Mouse (Mus musculus) lung, adult 2 months (tissue): ENCODE measurements at regions not wholly inside any gene's neighbourhood (a gene's known extent, or its start where the extent isn't known, plus 50 kb on each side); places are given as distances from the start of the nearest gene placed in this dataset.

ENCODE experiments used
- DNase-seq: peaks from one replicate; pipeline ENCODE4 v3.0.0; 2022
- H3K4me1 ChIP-seq: fragments of 200-500 bp; 2 replicates; pipeline ENCODE4 v1.6.1; 2011; ENCODE audit warnings: low read length; ENCODE audit not compliant: control insufficient read depth, insufficient read depth
- H3K4me3 ChIP-seq: fragments of 200-500 bp; replicated peaks from 2 replicates; pipeline ENCODE3; 2011; ENCODE audit warnings: low read depth, mild to moderate bottlenecking, control low read depth, low read length; ENCODE audit errors: extremely low read depth
- CTCF ChIP-seq: fragments of 200-500 bp; IDR thresholded peaks from 2 replicates; pipeline ENCODE4 v1.5.1; 2011; ENCODE audit warnings: mild to moderate bottlenecking, low read length, control low read depth; ENCODE audit not compliant: insufficient read depth
- POLR2A ChIP-seq: fragments of 200-500 bp; IDR thresholded peaks from 2 replicates; pipeline ENCODE4 v1.6.1; 2011; ENCODE audit warnings: low read depth, mild to moderate bottlenecking, control low read depth, low read length, borderline replicate concordance; ENCODE audit errors: extremely low read depth
- WGBS: fragments of 180-500 bp; shearing (Covaris S2); methylation state at CpG from one replicate; pipeline ENCODE4 v1.1.7; 2018; 5-methylcytosine and 5-hydroxymethylcytosine counted together

DNA sequence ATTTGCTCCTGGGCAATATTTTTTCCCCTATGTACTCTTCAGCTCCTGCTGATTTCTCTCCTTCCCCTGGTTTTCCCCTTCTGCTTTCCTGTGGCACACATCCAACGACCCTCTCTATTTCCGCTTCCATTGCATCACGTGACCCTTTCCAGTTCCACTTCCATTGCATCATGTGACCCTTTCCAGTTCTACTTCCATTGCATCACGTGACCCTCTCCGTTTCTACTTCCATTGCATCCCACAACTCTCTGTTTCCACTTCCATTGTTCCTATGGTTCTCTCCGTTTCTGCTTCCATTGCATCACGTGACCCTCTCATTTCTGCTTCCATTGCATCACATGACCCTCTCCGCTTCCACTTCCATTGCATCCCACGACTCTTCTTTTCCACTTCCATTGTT is 199.5 kb upstream of the Wdfy3 start:
- DNase-seq: no peak
- 84% methylated on average over 9 of the region's 9 CpGs for WGBS
- no peaks in the 10 kb centered on the region for H3K4me1 ChIP-seq
- no peak overlapping the region for H3K4me3 ChIP-seq
- TF ChIP-seq CTCF (no peak), POLR2A (no peak)

DNA sequence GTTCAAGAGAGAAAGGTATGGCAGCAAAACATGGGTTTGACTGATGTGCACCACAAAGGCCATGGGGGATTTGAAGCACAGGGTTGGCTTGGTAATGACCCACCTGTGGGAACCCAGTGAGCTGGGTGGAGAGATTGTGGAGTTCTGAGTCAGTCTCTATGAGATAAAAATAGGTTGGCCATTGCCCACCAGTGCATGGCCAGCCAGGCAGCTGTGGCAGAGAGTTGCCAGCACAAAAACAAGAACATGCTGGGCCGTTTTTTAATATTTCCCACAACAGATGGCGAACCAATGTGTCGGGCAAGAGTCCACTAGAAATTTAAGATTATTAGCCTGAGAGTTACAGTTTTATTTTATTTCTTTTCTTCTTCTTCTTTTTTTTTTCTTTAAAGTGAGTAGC is 205.6 kb upstream of the Arhgap24 start:
- 87% methylated on average over 3 of the region's 3 CpGs for WGBS
- DNase-seq: no peak
- TF ChIP-seq POLR2A (no peak), CTCF (no peak)
- Histone ChIP-seq H3K4me1 (no peaks in the 10 kb centered on the region), H3K4me3 (no peak overlapping the region)

DNA sequence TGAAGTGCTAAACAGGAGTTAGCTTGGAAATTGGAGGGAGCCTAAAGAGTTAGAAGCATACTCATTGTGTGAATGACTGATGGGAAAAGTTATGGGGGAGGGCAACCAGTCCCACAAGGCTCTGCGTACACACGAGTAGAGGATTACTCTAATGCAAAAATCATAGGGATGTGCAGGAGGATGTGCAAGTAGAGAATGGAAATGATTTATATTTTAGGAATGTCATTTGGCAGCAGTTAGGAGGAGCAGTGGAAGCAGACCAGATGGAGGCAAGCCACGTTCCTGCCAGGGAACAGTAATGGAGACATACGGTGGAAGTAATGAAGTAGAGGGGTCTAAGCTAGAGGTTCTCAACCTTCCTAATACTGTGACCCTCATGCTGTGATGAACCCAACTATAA is 194.1 kb upstream of the Arhgap24 start:
- Histone ChIP-seq H3K4me1 (no peaks in the 10 kb centered on the region), H3K4me3 (no peak overlapping the region)
- no peak for TF ChIP-seq POLR2A
- no peak for TF ChIP-seq CTCF
- no peak for DNase-seq
- 58% methylated on average over 4 of the region's 4 CpGs for WGBS

DNA sequence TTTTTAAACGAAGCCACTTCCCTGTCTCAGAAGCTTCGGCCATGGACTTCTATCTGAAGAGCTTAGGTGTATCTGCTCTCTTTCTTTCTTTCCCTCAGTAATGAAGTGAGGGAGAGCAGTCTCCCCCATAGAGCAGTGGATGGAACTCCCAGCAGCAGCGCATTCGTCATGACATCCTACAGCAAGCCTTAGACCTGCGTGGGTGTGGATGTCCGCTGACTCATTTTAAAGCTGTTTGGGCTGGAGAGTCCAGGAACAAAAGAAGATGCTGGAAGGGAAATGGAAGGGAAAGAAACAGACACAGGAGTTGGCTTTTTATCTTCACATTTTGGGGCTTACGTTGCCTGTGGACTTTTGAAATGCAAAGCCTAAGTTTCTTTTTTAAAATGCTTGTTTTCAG is 190.3 kb upstream of the Arhgap24 start:
- DNase-seq: no peak
- no peak overlapping the region for H3K4me3 ChIP-seq
- TF ChIP-seq POLR2A (no peak), CTCF (no peak)
- no peaks in the 10 kb centered on the region for H3K4me1 ChIP-seq
- 84% methylated on average over 7 of the region's 7 CpGs for WGBS

DNA sequence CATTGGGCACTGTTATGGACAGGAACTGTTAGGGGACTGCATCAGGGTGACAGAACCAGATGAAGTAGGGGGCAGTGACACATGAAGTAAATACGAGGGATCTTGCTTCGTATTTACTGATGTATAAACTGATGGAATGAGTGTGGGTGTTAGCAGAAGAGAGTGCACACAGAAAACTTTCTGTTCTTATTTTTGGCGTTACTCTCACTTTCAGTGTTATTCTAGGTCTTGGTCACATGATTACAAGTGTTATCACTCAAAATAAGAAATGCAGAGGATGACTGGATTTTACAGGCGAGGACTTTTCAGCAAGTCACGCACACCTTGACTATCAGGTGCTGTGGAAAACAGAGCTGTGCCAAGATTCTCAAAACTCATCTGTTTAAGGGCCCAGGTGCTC is 185.6 kb upstream of the Arhgap24 start:
- TF ChIP-seq POLR2A (no peak), CTCF (no peak)
- WGBS: 73% methylated on average over 5 of the region's 5 CpGs
- no peak for DNase-seq
- H3K4me1 ChIP-seq: no peaks in the 10 kb centered on the region
- H3K4me3 ChIP-seq: no peak overlapping the region

DNA sequence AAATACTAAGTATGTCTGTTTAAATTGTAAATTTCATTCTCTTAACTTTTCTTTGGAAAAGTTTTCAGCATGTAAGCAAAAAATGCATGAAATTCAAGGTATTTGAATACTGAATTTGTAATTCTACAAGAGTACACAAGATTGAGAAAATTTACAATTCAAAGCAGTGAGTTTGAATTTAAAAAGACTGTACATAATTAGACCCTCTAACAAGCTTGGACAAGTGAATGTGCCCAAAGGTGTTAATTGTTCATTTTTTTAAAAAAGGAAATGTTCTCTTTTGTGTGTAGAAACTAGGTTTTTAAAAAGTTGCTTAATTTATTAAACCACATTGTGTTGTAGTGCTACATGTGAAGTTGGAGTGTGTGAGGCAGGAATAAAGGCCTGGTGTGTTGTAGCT is 174.9 kb upstream of the Arhgap24 start:
- DNase-seq: no peak
- Histone ChIP-seq H3K4me3 (no peak overlapping the region), H3K4me1 (no peaks in the 10 kb centered on the region)
- TF ChIP-seq POLR2A: no peak

DNA sequence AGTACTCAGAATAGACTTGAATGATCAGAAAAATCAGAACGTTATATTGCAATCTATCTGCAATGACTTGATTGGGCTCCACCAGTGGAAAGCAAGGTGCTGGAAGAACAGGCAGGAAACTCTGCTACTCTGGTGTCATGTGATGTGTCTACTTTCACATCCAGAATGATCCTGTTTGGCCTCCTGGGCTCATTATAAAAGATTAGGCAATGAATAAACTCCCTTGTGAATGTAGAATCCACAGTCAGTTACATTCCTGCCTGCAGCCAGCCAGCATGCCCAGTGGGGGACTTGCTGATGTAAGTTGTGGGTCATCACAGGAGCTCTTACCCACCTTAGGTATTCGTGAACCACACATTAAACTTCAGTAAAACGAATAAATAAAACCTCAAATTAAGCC is 174.5 kb upstream of the Arhgap24 start:
- 73% methylated on average over 3 of the region's 3 CpGs for WGBS
- Histone ChIP-seq H3K4me1 (no peaks in the 10 kb centered on the region), H3K4me3 (no peak overlapping the region)
- no peak for TF ChIP-seq CTCF
- no peak for TF ChIP-seq POLR2A
- no peak for DNase-seq

DNA sequence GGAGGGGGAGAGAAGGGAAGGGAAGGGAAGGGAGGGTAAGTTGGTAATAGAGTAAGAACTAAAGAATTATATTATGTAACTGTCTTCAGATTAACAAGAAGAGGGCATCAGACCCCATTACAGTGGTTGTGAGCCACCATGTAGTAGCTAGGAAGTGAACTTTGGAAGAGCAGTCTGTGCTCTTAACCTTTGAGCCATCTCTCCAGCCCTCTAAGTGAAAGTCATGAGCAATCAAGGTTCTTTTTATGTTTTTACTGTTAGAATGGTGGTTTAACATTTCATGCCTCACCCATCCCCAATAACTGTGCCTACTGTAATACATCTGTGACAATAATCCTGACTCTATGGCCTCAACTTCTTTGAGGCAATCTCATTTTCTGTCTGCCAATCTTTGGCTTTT is 169.6 kb upstream of the Arhgap24 start:
- no peak for DNase-seq
- Histone ChIP-seq H3K4me3 (no peak overlapping the region), H3K4me1 (no peaks in the 10 kb centered on the region)
- TF ChIP-seq CTCF (no peak), POLR2A (no peak)

DNA sequence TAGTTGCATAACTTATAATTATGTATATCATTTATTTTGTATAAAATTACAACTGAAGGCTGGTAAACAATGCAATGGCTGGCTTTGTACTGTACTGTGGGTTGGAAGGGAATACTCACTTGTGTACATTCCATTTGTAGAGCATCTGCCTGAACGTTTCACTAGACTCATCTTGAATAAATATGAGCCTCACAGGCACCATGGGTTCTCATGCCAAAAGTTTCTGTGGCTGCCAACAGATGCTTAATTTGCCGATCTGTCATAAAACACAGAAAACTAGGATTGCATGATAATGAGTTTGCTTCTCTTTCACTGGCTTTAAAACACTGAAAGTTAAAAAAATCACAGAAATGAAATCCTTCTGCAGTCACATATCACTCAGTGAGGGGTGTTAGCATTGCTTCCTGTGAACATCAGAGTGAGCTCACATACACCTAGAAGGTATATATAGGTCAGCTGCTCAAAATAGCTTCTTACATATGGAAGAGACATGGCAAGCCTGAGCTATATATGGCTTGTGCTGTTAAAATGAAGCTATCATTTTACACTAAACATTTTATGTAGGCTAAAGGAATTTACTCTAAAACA is 152.9 kb upstream of the Arhgap24 start:
- TF ChIP-seq CTCF (no peak), POLR2A (no peak)
- H3K4me1 ChIP-seq: no peaks in the 10 kb centered on the region
- 48% methylated on average over 2 of the region's 2 CpGs for WGBS
- no peak overlapping the region for H3K4me3 ChIP-seq
- DNase-seq: no peak

DNA sequence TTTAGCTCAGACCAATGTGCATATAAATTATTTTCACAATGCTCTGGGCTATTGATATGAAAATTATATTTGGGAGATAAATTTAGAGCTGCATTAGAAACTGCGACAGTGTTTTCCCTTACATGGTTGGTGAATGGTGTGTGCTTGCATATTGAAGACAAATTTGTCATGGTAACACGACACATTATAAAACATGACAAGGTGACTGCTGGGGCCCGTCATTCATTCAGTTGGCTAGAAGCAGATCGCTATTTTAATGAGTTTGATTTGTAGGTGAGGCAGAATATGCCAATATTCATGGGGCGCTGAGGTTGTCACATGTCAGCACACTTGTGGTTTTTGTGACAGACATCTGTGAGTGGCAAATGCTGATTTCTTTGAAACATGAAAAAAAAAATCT is 147.3 kb upstream of the Arhgap24 start:
- no peak for DNase-seq
- 85% methylated on average over 5 of the region's 5 CpGs for WGBS
- no peak overlapping the region for H3K4me3 ChIP-seq
- H3K4me1 ChIP-seq: no peaks in the 10 kb centered on the region
- no peak for TF ChIP-seq CTCF
- no peak for TF ChIP-seq POLR2A

DNA sequence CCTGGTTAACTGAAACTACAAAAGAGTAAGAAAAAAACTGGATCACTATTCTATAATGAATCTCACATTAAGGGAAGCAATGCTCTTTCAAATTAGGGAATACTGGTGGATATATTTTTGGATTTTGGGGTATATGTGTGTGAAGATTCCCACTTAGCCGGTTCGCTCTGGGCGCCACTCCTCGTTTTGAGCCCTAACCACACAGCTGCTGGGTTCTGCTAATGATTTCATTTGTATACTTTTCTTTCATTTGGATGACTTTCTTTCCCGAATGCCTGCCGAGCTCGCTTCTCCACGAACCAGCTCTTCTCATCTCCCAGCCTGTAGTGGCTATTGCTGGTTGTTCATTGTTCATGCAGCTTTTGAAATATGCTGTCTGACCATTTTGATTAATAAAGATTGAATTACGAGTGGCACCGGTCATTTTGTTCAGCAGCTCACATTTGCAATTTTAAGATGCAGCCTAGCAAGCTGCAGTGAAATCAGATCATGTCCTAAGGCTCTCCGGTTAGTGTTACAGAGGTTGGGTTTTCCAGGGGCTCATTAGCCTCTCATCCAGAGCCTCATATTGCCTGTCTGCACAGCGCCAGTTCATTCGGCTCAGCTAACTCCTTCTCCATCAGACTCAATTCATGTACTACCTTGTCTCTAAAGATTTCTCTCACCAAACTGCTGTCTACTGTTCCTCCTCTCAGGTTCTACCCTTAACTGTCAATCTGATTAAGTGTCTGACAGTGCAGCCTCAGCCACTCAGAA is 146.6 kb upstream of the Arhgap24 start:
- TF ChIP-seq POLR2A (no peak), CTCF (no peak)
- Histone ChIP-seq H3K4me1 (no peaks in the 10 kb centered on the region), H3K4me3 (no peak overlapping the region)
- WGBS: 79% methylated on average over 13 of the region's 13 CpGs
- DNase-seq: no peak
